Mouse (Mus musculus) kidney, adult 18-20 months (tissue): ENCODE measurements around the gene Dnajc10.
A peak's percentile ranks its signal among the peaks of the same experiment; 100 is the strongest.

Source experiments
- DNase-seq: peaks from one replicate; pipeline ENCODE4 v3.0.0; 2021

Gene Dnajc10

DNA sequence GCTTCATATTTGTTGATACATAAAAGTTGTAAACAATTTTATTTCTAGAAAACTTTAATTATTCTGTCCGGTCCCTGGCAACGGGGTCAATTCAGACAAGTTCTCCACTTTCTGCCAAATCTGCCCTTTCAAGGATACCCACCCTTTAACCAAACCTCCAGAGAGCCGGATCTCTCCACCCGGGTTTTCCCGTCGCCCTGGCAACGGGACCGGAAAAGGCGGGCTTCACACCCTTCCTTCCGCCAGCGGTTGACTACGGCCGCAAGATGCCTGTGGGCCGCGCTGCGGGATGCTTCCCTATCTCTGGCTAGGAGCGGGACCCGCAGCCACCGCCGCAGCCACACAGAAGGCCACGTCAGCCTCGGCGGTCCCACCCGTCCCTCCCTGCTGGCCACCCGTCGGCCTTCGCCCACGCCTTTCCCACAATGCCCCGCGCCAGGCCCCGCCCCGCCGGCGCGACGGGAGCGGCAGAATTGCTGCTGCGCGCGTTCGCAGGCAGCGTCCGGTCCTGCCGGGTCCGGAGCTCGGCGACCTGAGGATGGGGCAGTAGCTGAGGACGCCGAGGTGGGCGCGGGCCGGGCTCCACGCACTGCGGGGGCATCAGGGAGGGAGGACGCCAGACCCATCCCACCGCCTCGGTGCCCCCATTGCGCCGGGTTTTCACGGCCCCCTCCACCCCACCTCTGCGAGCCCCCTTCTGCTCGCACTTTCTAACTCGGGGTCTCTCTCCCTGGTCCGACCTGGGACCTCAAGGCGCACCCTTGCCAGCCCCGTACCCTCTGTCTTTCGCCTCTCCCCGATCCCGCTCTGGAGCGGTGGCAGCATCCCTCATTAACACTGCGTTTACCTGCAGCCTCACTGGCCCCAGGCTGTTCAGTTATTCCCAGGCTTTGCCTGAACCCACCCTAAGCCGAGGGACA, at the start of gene Dnajc10:
Gene Dnajc10, plus strand, starts transcription at position 225 of the 920 bp plus-strand sequence.
- DNase-seq = peak; percentile 96

DNA sequence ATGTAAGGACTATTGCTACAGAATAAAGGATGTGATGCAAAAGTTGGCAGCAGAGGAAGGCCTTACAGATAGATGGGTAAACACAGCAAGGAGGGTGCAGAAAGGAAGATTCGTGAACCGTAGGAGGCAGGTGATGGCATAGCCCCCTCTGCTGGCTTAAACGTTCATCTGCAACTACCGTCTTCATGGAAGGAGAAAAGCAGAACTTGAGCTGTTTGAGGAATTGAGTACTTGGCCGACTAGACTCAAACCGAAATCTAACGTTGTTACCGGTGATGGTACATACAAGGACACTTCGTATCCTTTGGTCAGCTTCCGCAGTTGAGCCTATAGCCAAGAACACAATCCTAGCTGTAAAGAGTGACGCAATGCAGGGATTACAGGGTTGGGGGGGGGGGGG, 48.4 kb upstream of the Dnajc10 start:
- DNase-seq = peak; percentile 70

DNA sequence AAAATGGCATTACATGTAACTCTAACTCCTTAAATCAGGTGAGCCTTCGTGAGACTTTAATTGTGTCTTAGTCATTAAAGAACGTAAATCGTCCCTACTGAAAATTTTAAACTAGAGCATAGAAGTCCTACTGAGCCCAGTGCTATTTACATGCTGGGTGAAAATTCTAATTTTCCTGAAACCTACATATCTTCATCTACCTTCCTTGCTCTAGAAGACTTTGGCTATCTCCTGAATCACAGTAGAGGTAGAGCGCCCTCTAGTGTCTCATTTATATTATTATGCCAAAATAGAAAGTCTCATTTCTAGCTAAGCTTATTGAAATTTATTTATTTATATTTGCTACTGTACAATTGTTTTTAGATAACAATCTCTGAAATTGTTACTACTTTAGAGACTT, 47.2 kb upstream of the Dnajc10 start:
- no peak for DNase-seq

DNA sequence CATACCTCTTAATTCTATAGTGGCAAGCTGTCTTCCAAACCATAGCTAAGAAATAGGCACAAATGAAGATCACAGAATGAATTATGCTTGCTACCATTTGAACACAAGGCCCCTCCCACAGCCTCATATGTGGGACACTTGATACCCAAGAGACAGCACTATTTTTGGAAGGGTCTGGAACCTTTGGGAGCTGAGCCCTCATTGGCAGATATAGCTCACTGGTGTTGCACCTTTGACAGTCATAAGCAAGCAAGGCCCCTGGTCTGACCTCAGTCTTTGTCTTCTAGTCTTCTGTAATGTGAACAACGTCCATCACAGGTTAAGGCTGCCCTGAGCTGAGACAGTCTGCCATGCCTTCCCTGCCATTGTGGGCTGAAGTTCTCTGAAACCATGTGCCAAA, 43.8 kb upstream of the Dnajc10 start:
- DNase-seq = no peak

DNA sequence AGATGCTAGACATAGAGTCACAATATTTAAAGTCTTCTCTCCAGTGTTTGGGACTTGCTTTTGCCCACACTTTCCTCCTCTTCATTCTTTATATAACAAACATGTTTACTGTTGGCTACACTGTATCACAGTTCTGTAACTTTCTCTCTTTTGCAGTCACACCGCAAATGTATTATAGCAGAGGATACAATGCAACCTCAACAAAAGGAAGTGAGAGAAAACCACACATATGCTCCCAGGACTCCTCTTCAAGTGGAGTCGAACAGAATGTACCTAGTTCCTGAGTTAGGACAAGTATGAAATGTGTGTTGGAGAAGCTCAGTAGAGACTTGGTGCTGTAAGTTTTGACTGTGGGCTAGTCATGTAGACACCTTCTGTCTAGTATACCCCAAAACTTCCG, 42.2 kb upstream of the Dnajc10 start:
- no peak for DNase-seq

DNA sequence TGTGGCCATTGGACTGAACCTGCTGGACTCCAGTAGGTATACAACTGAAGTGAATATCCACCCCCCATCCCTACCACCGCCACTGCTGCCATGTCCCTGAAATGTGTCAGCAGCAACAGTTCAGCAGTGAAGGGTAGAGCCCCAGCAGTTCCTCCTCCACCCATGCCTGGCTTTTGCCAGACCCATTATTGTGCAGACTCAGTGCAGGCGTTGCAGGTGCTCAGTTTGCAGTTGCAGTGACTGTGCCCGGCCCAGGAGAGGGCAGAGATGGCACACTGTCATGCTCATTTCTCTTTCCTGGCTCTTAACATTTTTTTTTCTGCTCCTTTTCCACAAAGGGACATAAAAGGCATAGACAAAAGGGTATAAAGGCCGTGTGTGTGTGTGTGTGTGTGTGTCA, 41.5 kb upstream of the Dnajc10 start:
- no peak for DNase-seq

DNA sequence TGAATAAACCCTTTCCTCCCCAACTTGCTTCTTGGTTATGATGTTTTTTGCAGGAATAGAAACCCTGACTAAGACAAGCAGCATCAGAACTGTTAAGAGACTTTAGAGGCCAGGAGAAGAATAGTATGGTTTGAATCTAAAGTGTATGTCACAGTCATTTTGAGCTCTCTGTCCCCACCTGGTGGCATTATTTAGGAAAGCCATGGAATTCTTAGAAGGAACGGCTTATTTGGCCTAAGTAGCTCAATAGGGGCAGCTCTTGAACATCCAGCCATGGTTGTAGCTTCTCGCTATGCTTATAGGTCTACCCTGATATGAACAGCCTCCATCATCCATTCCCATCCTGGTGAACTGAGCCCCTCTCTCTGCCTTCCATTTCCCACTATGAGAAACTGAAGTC, 40.1 kb upstream of the Dnajc10 start:
- DNase-seq = no peak

DNA sequence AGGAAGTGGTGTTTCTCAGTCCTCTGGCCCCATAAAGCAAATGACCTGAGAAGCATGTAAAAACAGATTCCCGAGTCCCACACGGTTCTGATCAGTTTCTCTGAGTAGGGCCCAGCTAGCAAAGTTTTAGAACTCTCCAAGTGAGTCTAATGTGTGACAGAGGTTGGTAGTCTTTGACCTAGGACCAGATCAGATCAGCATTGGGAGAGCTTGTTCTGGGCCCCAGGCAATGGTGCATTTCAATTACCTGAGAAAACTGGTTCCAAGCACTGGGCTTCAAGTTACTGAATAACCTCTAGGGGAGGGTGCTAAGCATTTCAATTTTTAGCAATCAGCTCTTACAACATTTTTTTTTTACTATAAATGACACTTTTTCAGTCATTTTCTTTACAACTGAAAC, 33.1 kb upstream of the Dnajc10 start:
- peak; percentile 49 for DNase-seq

DNA sequence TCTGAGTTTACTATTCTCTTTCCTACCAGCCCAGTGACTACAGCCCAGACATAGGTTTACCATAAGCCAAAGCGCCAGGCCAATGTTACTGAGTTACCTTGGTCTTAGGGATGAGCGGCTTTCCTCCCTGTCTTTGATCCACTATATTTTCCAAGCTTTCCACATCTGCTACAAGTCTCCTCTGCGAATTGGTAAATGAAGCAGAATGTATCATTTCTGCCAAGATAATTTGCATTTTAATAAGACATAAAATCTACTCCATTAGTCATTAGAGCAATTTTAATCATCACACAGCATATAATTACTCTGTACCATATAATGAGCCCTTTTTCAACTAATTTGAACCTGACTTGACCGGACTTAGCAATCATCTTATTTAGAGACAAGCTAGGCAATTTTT, 28.9 kb upstream of the Dnajc10 start:
- DNase-seq = no peak

DNA sequence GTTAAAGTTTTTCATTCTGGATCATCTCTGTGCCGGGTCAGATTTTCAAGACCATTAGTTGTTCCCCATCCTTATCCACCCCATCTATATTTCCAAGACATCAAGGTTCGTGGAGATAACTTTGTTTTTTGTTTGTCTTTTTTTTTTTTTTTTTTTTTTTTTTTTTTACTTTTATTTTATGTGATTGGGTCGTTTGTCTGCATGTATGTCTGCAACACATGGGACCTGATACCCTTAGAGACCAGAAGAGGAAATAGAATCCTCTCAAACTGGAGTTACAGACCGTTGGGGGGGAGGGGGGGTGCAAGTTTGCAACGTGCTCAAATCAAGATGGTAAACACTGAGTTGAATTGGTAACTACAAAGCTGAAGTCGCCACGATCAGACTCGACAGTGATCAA, 23.1 kb upstream of the Dnajc10 start, which contains the start of gene Prdx6b:
Gene Prdx6b, plus strand, starts transcription at position 301 of the 400 bp plus-strand sequence.
- DNase-seq = no peak

DNA sequence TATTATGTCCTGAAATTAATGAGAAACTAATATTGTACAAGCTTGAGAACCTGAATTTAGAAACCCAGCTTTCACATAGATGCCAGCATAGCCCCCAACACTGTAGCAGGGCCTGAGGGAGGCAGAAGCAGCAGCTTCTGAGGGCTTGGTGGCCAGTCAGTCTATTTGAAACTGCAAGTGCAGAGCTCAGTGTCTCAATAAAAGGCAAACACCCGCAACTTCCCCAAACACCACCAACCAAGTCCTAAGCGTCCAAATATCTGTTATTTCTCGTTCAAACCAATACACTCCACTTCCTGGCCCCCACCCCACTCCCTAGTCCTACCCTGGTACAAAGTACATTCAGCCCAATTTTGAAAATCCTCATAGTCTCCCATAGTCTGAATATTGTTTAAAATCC, 16.9 kb upstream of the Dnajc10 start:
- no peak for DNase-seq

DNA sequence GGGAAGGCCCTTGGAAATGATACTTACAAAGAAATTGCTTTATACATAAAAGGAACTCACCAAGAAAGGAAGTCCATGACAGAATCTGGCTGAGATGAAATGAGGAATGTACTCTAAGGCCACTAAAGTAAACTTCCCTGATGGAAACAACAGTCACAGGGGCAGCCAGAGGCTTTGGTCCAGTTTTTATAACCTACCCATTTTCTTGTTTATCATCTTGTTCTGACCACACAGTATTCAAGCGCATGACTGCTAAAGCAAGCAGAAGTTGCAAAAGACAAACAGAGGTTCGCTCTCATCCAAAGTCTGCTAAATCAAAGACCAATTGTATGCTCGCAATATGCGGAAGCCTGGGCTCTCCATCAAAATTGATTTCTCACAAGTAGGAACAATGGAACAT, 14.5 kb upstream of the Dnajc10 start:
- DNase-seq = no peak

DNA sequence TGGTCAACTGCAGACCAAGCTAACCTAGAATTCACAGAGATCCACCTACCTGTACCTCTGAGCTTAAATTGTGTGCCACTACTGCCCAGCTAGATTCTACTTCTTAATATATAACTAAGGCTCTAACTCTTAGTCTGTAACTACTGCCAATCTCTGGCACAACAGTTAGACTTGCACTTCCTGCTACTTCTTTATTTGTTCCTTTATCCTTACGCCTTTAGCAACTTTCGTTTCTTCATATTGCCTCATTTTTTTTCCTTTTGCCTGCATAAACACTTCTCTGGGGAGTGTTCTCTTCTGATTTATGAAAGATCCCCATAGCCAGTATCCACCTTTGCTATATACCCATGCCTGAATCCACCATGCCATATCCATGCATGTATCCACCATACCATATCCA, 11.3 kb upstream of the Dnajc10 start:
- DNase-seq = no peak

DNA sequence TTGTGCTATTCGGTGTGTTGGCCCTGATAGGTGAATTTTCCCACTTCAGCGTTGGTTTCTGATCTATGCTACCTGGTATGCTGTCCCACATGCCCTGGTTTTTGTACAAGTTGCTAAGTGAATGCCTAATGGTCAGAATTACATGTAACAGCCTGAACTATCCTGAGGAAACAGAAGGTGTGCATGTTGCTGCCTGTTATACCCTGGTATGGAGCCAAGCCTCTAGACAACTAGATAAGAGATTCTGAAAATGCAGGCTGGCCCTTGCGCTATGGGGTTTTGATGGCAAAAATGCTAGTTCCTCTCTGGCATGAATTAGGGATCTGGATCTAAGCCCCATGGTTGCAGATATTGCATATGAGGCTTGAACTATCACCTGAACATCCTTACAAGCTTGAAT, 7.6 kb upstream of the Dnajc10 start:
- DNase-seq = no peak

DNA sequence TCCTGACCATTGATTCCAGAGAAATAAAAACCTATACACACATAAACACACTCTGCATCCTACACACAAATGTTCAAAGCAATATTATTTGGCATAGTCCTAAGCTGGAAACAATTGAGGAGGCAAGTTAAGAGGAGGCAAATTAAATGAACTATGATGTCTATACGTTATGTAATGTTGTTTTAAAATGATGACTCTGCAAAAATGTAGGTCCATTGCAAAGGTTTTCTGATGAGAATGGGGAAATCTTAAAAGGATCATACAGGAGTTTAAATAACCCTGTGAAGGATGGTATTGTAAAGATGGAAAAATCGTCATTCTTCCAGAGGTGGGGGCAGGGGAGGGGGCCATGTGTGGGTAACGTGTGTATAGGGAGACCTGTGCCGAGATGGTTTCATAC, 5.5 kb upstream of the Dnajc10 start:
- DNase-seq = no peak

DNA sequence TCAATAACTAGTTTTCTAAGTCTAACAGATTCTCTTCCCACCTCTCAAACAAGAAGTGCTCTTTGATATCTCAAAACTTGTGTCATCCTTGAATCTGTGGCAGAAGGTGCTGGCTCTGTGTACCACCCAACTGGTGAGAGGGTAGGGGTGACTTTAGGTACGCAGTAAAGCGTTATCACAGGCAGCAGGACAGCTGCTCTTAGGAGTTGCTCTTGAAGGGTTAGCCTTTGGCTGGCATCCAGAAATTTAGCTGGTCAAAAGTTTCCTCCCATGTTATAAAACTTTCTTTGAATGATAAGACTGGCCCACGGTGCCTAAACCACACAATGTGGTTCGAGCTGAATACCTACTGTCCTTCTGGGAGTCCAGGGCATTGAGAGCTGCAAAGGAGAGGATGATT, 4.5 kb upstream of the Dnajc10 start:
- DNase-seq = no peak

DNA sequence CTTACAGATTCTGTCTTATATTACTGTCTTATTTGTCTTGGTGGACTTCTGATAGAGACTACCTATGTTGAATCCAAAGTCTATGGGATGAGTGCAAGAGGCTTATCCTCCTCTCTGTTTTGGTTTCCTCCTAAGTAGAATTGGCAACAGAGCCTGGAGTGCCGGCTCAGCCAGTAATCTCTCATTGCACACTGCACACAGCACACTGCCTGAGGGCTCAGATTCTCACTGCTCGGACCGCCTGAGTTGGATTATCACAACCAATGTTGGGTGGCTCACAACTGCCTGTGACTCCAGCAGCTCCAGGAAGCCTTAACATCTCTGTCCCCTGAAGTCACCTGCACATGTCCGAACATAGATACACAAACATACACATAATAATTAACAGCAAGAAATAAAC, 3.9 kb upstream of the Dnajc10 start:
- no peak for DNase-seq

DNA sequence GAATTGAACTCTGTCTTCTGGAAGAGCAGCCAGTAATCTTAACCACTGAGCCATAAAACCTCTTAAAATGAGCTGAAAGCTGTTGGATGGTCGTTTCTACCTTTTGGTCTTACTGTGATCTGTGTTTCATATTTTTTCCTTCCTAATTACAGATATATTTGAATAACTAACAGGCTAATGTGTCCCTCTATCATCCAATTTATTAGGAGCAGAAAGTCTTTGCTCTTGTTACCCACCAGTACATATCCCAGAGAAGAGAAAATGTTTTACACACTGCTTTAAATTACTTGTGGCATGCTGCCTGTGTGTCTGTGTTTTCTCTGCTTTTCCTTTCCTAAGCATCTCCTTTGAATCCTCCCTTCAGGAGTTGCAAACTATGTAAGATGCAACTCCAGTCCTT, 1.1 kb upstream of the Dnajc10 start:
- DNase-seq = no peak

DNA sequence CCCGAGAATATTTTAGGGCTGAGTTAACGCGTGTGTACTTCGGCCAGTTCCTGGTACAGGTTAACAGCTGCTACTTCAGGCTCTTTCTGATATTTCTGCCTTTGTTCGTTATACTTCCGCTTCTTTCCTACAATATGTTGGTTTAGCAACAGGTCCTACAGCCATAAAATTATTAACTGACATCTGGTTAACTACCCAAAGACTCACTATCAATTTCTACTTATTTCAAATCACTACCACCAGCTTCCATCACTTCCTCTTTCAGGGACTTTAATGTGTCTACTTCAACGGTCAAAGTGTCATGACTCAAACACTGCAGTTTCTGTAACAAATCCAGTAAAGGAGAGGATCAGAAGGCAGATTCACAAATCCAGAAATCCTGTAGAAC, 418 bp upstream of the Dnajc10 start:
- DNase-seq = no peak

DNA sequence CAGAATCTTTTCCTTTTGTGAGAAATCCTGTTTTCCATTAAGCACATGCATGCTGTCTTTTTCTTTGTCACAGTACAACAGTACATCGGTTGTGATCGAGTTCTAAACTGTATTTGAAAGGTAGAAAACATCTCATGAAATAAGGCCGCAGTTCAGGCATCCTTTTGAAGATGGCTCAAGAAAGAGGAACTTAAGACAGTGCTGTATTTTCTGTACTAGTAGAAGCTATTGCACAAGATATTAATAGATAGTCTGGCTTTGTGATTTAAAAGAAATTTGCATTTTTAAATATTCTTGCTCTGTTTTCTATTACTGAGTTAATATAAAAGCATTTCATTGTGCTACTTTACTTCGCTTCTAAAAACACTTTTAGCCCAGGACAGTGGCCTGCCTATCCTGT, 7.6 kb downstream of the Dnajc10 start:
- no peak for DNase-seq

DNA sequence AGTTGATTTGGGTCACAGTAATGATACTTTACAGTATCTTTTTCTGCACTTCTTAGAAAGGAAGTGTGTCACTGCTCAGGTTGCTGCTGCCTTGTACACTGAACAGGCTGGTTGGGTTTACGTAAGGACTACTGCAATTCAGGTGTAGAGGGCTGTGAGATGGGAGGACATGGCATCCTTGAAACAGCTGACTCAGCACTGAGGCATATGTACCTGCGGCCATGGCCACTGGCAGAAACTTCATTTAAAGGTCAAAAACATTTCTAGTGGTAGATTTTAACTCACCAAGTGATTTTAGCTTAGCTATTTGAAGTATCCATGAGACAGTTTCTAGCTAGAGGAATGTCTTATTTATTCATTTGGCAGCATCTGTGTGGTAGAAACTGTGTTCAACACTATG, 10.5 kb downstream of the Dnajc10 start:
- DNase-seq = no peak

DNA sequence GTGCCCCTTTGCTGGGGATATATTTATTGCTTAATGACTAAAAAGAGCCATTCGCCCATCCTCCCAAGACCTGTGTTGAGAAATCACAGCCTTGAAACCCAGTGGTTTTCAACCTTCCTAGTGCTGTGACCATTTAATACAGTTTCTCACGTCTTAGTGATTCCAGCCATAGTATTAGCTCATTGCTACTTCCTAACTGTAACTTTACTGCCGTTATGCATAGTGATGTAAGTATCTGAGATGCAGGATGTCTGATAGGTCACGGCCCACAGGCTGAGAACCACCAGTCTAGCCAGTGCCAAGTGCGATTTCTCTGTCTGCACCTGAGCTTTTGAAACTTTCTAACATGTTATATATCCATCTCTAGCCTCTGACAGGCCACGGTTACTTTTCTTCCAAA, 12.0 kb downstream of the Dnajc10 start:
- DNase-seq = no peak

DNA sequence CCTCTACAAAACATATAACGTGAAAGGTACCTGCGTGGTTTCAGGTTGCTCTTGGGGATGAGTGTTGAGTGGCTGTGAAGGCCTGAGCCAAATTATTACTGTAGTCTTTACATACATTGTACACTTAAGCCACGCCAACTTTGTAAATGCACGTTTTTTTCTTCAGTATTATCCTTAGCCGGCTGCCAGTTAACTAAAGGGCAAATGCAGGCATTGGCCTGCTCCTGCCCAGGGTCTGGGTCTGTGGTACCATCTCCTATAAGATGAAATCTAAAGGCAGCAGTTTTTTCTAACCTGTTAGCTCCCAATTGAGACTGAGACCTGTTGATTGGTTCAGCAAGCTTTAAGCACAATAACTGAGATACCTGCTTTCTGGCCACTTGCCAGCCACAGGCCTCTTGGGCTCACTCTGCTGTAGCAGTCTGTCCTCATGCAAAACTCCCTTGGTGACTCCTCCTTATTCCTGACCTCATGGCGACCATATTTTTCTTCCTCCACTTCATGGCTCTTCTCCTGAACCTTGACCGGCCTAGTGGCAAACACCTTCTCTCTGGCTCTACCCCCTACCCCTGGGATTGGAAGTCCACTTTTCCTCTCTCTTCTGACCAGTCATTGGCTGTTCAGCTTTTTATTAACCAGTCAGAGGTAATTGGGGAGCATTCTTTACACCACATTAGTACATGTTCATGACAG, 13.8 kb downstream of the Dnajc10 start:
- no peak for DNase-seq

DNA sequence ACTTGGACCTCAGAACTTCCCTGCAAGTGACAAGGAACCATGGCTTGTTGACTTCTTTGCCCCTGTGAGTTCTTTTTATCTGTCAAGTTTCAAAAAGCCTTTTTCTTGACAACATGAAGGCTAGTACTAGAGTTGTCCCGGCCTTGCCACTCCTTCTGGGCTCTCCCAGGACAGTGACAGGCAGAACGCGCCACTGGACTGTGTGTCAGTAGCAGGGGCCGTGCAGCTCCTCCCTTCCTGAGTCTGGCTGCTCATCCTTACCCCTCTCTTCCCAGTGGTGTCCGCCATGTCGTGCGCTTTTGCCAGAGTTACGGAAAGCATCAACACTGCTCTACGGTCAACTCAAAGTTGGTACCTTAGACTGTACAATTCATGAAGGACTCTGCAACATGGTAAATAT, 25.3 kb downstream of the Dnajc10 start:
- DNase-seq = no peak

DNA sequence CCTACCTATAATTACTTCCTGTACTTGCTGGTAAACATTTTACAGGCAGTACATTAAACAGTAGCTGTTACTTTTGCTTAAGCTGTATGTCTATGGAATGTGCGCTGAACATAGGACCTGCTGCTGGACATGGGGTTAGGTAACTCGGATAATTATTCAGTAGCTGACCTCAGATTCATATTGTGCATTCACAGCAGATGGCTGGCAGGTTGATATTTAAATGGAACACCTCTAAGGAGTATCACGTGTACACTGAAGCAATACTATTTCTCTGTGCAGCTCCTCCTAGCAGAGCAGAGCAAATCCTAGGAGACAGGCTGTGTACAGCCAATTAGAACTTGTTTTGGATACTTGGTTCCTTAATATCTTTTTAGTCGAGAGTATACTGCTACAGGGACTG, 39.3 kb downstream of the Dnajc10 start:
- no peak for DNase-seq
